Mouse (Mus musculus): ENCODE results near the gene 4930518I15Rik.
A peak's percentile ranks its signal among the peaks of the same experiment; 100 is the strongest.
"Not testable (repeated sequence)": the region's sequence is repeated elsewhere in the genome, so short reads cannot be mapped to it uniquely, and the experiment has no call there.

4930518I15Rik gene

GRCm38 (mm10) chr2:156879541-156879940 lies 21.8 kb upstream of the 4930518I15Rik start:
- ATAC-seq (ENCODE audit: insufficient number of reproducible peaks, low FRiP score, low TSS enrichment) = no peak

- ATAC-seq (ENCODE audit: insufficient number of reproducible peaks, low FRiP score, low TSS enrichment) = no peak
Observed at GRCm38 (mm10) chr2:156877726-156878125, 20.0 kb upstream of the 4930518I15Rik start.

DNA sequence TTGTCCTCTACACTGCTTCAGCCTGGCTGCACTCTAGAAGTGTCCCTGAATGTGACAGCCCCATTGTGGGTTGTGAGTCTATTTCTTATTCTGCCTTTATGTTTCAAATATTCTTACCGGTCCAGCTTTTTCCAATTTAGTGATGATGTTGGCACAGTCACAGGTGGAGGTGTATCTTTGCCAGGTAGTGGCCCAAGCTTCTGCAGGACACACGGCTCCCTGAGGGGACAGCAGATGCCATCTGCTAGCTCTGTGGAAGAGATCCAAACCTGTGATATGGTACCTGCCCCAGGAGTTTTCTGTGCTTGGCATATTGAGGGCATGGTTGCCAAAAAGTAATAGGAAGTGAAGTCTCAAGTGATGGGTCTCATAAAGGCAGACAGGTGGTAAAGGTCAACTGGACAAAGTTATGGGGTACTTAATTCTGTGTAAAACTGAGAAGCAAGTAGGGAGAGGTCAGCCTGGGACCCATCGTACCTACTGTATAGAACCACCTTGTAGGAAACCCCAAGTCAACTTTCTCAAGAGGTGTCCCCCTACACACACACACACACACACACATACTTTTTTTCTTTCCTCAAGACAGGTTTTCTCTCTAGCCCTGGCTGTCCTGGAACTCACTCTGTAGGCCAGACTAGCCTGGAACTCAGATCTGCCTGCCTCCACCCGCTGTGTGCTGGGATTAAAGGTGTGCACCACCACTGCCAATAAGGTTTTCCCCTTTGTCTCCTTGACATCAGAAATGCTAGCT lies 17.2 kb upstream of the 4930518I15Rik start:
- ATAC-seq (ENCODE audit: insufficient number of reproducible peaks, low FRiP score, low TSS enrichment) = peak; percentile 70

GRCm38 (mm10) chr2:156874047-156874759 lies 16.5 kb upstream of the 4930518I15Rik start:
- peak; percentile 67; the same call in 1 of the 2 replicates for ATAC-seq (ENCODE audit: insufficient number of reproducible peaks, low FRiP score, low TSS enrichment)

DNA sequence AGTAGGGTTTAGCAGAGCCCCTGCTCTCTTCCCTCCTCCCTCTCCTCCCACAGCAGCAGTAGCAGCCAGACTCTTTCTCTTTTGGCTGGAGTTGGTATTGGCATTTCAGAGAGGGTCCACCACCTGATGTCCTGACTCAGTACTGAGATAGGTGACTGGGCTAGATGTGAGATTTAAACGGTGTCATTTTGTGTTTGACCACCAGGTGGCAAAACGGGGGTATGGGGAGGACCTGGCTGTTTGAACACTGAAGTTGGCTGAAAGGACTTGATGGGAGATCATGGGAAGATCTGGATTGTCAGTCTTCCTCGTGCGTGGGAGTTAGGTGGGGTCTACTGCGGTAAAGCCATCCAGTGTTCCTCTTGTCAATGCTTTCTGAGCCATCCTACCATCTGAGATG lies 15.9 kb upstream of the 4930518I15Rik start:
- peak; percentile 42; the same call in 1 of the 2 replicates for ATAC-seq (ENCODE audit: insufficient number of reproducible peaks, low FRiP score, low TSS enrichment)

DNA sequence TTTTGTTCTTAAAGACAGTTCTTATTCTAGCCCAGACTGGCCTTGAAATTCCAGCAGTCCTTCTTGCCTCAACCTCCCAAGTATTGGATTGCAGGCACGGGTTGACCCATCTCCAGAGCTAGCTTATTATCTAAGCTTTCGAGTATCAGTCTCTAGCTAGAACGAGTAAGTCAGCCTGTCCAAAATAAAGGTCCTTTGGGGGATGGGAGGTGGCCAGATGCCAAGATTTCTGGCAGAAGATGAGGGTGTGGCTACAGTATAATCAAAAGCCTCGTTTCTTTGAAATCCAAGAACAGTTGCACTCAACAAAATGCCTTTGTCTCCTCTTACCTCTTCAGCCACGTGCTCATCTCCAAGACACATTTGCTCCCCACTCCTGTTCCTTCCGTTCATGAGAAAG lies 12.8 kb upstream of the 4930518I15Rik start:
- ATAC-seq (ENCODE audit: insufficient number of reproducible peaks, low FRiP score, low TSS enrichment) = no peak

GRCm38 (mm10) chr2:156869554-156869953 lies 11.8 kb upstream of the 4930518I15Rik start:
- ATAC-seq (ENCODE audit: insufficient number of reproducible peaks, low FRiP score, low TSS enrichment) = no peak

DNA sequence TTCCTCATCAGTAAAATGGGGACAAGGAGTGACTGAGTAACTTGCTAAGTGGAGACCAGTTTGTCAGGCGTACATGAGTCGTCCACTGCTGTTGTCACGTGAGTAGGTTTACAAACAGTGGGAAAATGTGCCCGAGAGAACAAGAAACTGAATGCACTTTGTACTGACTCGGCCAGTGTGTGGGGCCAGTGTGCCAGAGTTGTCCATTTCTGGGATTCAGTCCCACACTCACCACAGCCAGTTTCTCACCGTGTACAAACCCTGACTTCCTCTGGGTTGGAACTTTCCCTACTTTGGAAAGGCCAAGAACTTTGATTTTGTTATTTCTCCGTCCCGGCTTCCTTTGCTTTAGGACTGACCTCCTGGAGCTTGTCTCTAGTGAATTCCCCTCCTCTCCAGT lies 11.2 kb upstream of the 4930518I15Rik start:
- ATAC-seq (ENCODE audit: insufficient number of reproducible peaks, low FRiP score, low TSS enrichment) = no peak

DNA sequence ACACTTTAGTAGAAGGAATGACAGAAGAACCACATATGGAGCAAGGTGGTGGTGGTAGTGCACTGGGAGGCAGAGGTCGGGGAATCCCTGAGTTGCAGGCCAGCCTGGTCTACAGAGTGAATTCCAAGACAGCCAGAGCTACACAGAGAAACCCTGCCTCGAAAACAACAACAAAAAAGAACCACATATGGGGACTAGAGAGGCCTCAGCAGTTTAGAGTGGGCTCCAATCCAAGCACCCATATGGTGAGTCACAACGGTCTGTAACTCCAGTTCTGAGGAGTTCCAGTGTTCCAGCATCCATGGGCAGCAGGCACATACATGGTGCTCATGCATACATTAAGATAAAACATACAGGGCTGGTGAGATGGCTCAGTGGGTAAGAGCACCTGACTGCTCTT lies 6.7 kb upstream of the 4930518I15Rik start:
- ATAC-seq (ENCODE audit: insufficient number of reproducible peaks, low FRiP score, low TSS enrichment) = no peak

DNA sequence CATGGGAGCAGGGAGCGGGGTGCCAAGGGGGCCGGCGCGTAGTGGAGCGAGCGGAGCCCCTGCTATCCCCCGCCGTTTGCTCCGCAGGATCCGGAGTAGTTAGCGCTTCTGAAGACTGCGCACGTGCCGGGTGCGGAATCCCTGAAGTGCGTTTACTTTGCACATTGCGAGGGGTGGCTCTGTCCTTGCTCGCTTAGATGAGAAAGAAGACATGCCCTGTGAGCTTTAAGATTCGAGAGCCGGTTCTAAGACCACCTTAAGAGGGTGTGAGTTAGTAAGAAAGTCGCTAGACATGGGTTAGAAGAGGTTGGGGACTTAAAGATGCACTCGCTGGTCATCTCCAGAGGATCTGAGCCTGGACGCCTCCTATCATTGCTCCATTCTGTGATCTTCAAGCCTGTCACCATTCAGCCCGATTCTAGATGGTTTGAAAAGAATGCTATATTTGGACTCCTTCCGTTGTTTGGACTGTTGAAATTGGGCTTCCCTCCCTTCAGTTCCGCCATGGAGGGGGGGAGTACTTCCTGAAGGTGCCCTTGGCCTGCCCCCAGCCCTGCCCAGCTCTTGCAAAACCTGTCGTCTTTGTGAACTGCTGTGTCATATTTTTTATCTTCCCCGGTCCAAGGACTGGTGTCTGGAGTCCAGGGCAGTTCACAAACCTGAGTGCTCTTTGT lies 5.9 kb upstream of the 4930518I15Rik start:
- ATAC-seq (ENCODE audit: insufficient number of reproducible peaks, low FRiP score, low TSS enrichment) = no peak

GRCm38 (mm10) chr2:156862772-156863486 lies 5.2 kb upstream of the 4930518I15Rik start, which contains the start of gene Rab5if:
Gene Rab5if (plus strand): TSS chr2:156863128.
- ATAC-seq (ENCODE audit: insufficient number of reproducible peaks, low FRiP score, low TSS enrichment) = peak; percentile 91

GRCm38 (mm10) chr2:156862041-156862717 lies 4.4 kb upstream of the 4930518I15Rik start:
- no peak for ATAC-seq (ENCODE audit: insufficient number of reproducible peaks, low FRiP score, low TSS enrichment)

DNA sequence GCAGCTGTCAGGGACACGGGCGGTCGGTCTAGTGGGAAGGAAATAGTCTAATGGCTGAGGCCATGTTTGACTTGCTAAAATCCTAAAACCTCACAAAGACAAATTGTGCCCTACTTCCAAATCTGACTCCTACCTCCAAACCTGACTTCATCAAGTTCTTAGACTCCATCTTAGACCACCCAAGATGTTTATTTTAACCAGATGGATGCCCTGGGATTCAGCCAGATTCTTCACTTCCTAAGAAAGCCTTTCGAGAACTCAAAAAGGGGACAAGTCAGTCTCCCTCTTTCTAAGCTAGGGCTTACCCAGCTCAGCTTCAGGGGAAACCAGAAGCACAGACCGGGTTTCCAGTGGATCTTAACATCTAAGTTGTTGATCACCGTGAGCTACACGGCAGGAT lies 925 bp upstream of the 4930518I15Rik start:
- ATAC-seq (ENCODE audit: insufficient number of reproducible peaks, low FRiP score, low TSS enrichment) = no peak

- no peak for ATAC-seq (ENCODE audit: insufficient number of reproducible peaks, low FRiP score, low TSS enrichment)
Observed at GRCm38 (mm10) chr2:156857385-156857791, 358 bp downstream of the 4930518I15Rik start.

GRCm38 (mm10) chr2:156856311-156856710 lies 1.4 kb downstream of the 4930518I15Rik start:
- no peak for ATAC-seq (ENCODE audit: insufficient number of reproducible peaks, low FRiP score, low TSS enrichment)

DNA sequence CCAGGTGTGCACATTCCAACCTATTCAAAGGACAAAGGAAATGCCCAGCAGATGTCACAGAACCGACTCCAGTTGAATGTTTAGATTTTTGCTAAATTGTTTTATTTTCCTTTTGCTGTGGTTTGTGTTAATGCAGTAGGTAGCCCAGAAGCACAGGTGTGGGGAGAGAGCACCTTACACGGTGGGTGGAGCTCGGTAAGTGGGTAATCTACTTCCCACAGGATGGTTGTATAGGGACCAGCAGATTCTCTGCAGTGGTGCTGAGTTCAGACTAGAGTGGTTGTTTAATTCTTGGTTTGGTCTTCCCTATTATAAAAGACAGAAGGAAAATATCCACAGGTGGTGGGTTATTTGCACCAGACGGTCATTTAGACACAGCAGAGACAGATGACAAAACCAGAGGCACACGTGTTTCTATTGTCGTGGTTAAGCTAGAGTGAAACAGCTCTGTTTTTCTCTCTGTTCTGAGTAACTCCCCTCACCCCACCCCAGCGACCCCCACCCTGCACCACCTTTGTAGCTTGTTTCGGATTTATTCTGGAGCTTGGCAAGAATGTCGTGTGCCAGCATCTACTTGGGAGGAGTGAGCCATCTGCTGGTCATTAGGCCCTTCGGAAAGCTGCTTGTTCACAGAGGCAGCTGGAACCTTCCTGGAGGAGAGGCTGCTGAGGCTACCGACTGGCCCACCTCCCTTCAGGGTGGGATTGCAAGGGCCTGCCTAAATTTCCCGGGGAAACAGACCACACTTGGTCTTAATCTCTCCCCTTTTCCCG lies 3.6 kb downstream of the 4930518I15Rik start:
- ATAC-seq (ENCODE audit: insufficient number of reproducible peaks, low FRiP score, low TSS enrichment) = not testable (repeated sequence)

DNA sequence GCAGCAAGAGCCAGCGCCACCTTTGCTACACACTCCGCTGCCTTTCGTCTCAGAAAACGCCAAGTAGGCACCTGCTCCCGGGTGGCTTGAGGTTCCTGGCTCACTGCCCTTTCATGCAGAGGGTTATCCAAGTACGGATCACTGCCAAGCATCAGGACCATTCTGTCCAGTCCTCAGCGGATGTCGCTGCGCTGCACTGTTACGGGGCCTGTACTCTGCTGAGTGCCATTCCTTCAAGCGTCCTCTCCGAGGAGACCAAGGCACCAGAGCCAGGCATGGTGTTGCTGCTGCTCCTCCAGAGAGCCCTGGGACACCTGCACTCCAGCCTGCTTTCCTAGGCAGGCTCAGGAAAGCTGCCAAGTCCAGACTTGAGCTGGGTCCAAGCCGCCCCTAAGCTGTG lies 4.2 kb downstream of the 4930518I15Rik start:
- ATAC-seq (ENCODE audit: insufficient number of reproducible peaks, low FRiP score, low TSS enrichment) = not testable (repeated sequence)

- no peak for ATAC-seq (ENCODE audit: insufficient number of reproducible peaks, low FRiP score, low TSS enrichment)
Observed at GRCm38 (mm10) chr2:156850505-156850904, 7.2 kb downstream of the 4930518I15Rik start.

DNA sequence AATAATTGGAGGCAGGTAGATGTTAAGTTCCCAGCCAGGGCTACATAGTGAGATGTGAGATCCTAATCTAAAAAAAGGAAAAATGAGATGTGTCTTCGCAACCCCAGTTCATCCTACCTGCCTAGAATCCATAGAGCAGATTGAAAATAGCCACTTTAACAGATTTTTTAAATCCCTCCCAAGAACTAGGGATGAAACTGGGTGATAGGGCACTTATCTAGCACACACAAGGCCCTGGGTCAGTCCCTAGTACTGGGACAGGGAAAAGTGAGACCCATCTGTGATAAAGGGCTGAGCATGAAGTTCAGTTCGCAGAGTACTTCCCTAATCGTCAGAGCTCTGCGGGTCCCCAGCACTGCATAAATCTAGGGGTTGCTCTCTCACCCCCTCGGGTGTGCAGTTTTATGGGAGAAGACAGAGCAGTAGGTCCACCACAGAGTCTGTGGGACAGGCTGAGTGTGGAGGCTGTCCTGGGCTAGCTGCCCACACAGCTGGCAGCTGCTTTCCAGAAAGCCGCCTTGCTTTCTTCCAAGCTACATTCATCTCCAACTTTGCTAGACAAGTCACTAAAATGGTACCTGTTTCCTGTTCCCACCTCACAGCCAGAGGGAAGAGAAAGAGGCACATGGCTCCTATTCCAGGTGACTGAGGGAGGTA lies 9.1 kb downstream of the 4930518I15Rik start:
- no peak for ATAC-seq (ENCODE audit: insufficient number of reproducible peaks, low FRiP score, low TSS enrichment)

All from cerebellum, adult (tissue).